Mouse (Mus musculus) hindbrain, postnatal 0 days (tissue): ENCODE results near the gene C2cd4d. TPM values are rescaled to one million over a fixed set of nuclear protein-coding genes. Genes with fewer than 3 reads are reported as not detected.
A peak's percentile ranks its signal among the peaks of the same experiment; 100 is the strongest.

Experiments
- ATAC-seq: fragments of 200-750 bp; cut with Nextera tagmentation; 2 replicates; pipeline ENCODE4 v1.8.0; 2017; ENCODE audit warnings: mild to moderate bottlenecking, moderate TSS enrichment, moderate library complexity
- DNase-seq: peaks from one replicate; pipeline ENCODE4 v3.0.0-alpha.2; 2015; ENCODE audit warnings: low spot score
- H3K27ac ChIP-seq: fragments of 300-500 bp; sonication (generic); 2 replicates; pipeline ENCODE4 v1.5.1; 2014; ENCODE audit warnings: mild to moderate bottlenecking
- H3K27me3 ChIP-seq: fragments of 300-500 bp; sonication (generic); 2 replicates; pipeline ENCODE4 v1.6.1; 2014; ENCODE audit warnings: low read length, mixed read lengths; ENCODE audit not compliant: insufficient read depth
- H3K36me3 ChIP-seq: fragments of 300-500 bp; sonication (generic); 2 replicates; pipeline ENCODE4 v1.6.1; 2014; ENCODE audit warnings: low read length, mixed read lengths; ENCODE audit not compliant: insufficient read depth
- H3K4me1 ChIP-seq: fragments of 300-500 bp; sonication (generic); 2 replicates; pipeline ENCODE4 v1.6.1; 2014; ENCODE audit warnings: antibody characterized with exemption, low read length, mixed read lengths; ENCODE audit not compliant: insufficient read depth
- H3K4me2 ChIP-seq: fragments of 300-500 bp; sonication (generic); 2 replicates; pipeline ENCODE4 v1.6.1; 2014; ENCODE audit warnings: low read depth, mild to moderate bottlenecking, low read length, moderate library complexity, mixed read lengths
- H3K4me3 ChIP-seq: fragments of 300-500 bp; sonication (generic); 2 replicates; pipeline ENCODE4 v1.5.1; 2014; ENCODE audit warnings: low read length
- H3K9ac ChIP-seq: fragments of 300-500 bp; sonication (generic); replicated peaks from 2 replicates; pipeline ENCODE4 v1.6.1; 2014; ENCODE audit warnings: mild to moderate bottlenecking, low read length, moderate library complexity, mixed read lengths
- H3K9me3 ChIP-seq: fragments of 300-500 bp; sonication (generic); 2 replicates; pipeline ENCODE4 v1.6.1; 2016; ENCODE audit warnings: low read length, mixed read lengths
- CTCF ChIP-seq: IDR thresholded peaks from 2 replicates; pipeline ENCODE4 v1.5.1; 2016; ENCODE audit warnings: antibody characterized with exemption, control low read depth, low read depth
- WGBS: fragments of 180-500 bp; shearing (Covaris S2); extraction: QIAGEN DNeasy Blood & Tissue Kit; methylation state at CpG from one replicate; pipeline ENCODE4 v1.1.7; 2014; 5-methylcytosine and 5-hydroxymethylcytosine counted together
- polyA plus RNA-seq: library from polyadenylated mRNA; unstranded; fragments of >200 nt; fragmentation: Nextera tagmentation; extraction: Ambion mirVana; gene quantifications from 2 replicates; pipeline ENCODE4 v1.2.1, GENCODE M21; 2015
- total RNA-seq: library from RNA; depleted of rRNA; stranded (reverse); fragments of >200 nt; gene quantifications from 2 replicates; pipeline ENCODE4 v1.2.3, GENCODE M21; 2014

The C2cd4d gene
- total and polyA plus RNA-seq, 2 experiments from 2014 or later, result 1.3 to 1.8 TPM

GRCm38 (mm10) chr3:94368631-94369030, 6.4 kb downstream of the C2cd4d start:
- DNase-seq (no peak), ATAC-seq (no peak)
- Histone ChIP-seq H3K4me2 (no peak overlapping the region), H3K36me3 (no peaks in the 10 kb centered on the region), H3K9ac (no peak overlapping the region), H3K27me3 (no peaks in the 10 kb centered on the region), H3K27ac (no peak overlapping the region), H3K4me1 (peaks cover 10% of the 10 kb centered on the region; the same call in 1 of the 2 replicates), H3K4me3 (no peak overlapping the region), H3K9me3 (no peaks in the 10 kb centered on the region)
- TF ChIP-seq CTCF, result no peak
- 73% methylated on average over 6 of the region's 6 CpGs for WGBS

- ATAC-seq, result no peak
- Histone ChIP-seq H3K36me3 (no peaks in the 10 kb centered on the region), H3K9ac (no peak overlapping the region), H3K27ac (no peak overlapping the region), H3K4me2 (no peak overlapping the region), H3K4me3 (no peak overlapping the region), H3K9me3 (no peaks in the 10 kb centered on the region), H3K4me1 (peaks cover 12% of the 10 kb centered on the region; the same call in 1 of the 2 replicates), H3K27me3 (no peaks in the 10 kb centered on the region)
- DNase-seq, result no peak
- 54% methylated on average over 2 of the region's 2 CpGs for whole genome bisulfite sequencing
- no peak for TF ChIP-seq CTCF
These were observed 7.5 kb downstream of the C2cd4d start for GRCm38 (mm10) chr3:94369709-94370108.

GRCm38 (mm10) chr3:94371637-94372036, 9.4 kb downstream of the C2cd4d start:
- no peaks in the 10 kb centered on the region for H3K36me3 ChIP-seq
- 10% methylated on average over 11 of the region's 11 CpGs for WGBS
- no peaks in the 10 kb centered on the region for H3K9me3 ChIP-seq
- ATAC-seq (peak; percentile 59), DNase-seq (peak; percentile 88)
- peak overlapping the region; percentile 16 for H3K4me3 ChIP-seq
- TF ChIP-seq CTCF, result no peak
- peak overlapping the region; percentile 43 for H3K4me2 ChIP-seq
- H3K4me1 ChIP-seq, result peaks cover 12% of the 10 kb centered on the region; the same call in 1 of the 2 replicates
- no peaks in the 10 kb centered on the region for H3K27me3 ChIP-seq
- H3K9ac ChIP-seq, result 0 out of 2 replicates have a peak overlapping the region, but pooled peaks have one; percentile 21
- H3K27ac ChIP-seq, result no peak overlapping the region; the same call in 1 of the 2 replicates

GRCm38 (mm10) chr3:94372038-94372437, 9.8 kb downstream of the C2cd4d start:
- no peak for TF ChIP-seq CTCF
- 0 out of 2 replicates have a peak overlapping the region, but pooled peaks have one; percentile 21 for H3K9ac ChIP-seq
- H3K27ac ChIP-seq, result no peak overlapping the region
- no peaks in the 10 kb centered on the region for H3K36me3 ChIP-seq
- DNase-seq (no peak), ATAC-seq (peak; percentile 7; the same call in 1 of the 2 replicates)
- peak overlapping the region; percentile 16; the same call in 1 of the 2 replicates for H3K4me3 ChIP-seq
- peaks cover 12% of the 10 kb centered on the region; the same call in 1 of the 2 replicates for H3K4me1 ChIP-seq
- no peaks in the 10 kb centered on the region for H3K27me3 ChIP-seq
- peak overlapping the region; percentile 43 for H3K4me2 ChIP-seq
- 0% methylated on average over 3 of the region's 3 CpGs for WGBS
- no peaks in the 10 kb centered on the region for H3K9me3 ChIP-seq

GRCm38 (mm10) chr3:94372641-94373040, 10.4 kb downstream of the C2cd4d start, which contains the start of gene Rorc:
TSS of gene Rorc (plus strand) at chr3:94372794.
- DNase-seq, result no peak
- TF ChIP-seq CTCF, result no peak
- WGBS, result 18% methylated on average over 5 of the region's 5 CpGs
- no peaks in the 10 kb centered on the region for H3K27me3 ChIP-seq
- H3K27ac ChIP-seq, result peak within 1 kb of the TSS; percentile 26; the same call in 1 of the 2 replicates
- H3K9ac ChIP-seq, result 0 out of 2 replicates have a peak within 1 kb of the TSS, but pooled peaks have one; percentile 21
- H3K4me3 ChIP-seq, result peak within 1 kb of the TSS; percentile 16
- H3K9me3 ChIP-seq, result no peaks in the 10 kb centered on the region
- H3K4me2 ChIP-seq, result peak within 1 kb of the TSS; percentile 43
- no peak for ATAC-seq
- H3K4me1 ChIP-seq, result peaks cover 12% of the 10 kb centered on the region; the same call in 1 of the 2 replicates
- H3K36me3 ChIP-seq, result no peaks in the 10 kb centered on the region

- H3K4me1 ChIP-seq, result peaks cover 12% of the 10 kb centered on the region; the same call in 1 of the 2 replicates
- ATAC-seq (peak; percentile 18; the same call in 1 of the 2 replicates), DNase-seq (no peak)
- under 1% methylated on average over 10 of the region's 10 CpGs for WGBS
- 0 out of 2 replicates have a peak overlapping the region, but pooled peaks have one; percentile 26 for H3K27ac ChIP-seq
- no peaks in the 10 kb centered on the region for H3K9me3 ChIP-seq
- no peak for TF ChIP-seq CTCF
- H3K4me3 ChIP-seq, result peak overlapping the region; percentile 13
- no peaks in the 10 kb centered on the region for H3K36me3 ChIP-seq
- H3K4me2 ChIP-seq, result peak overlapping the region; percentile 42
- H3K27me3 ChIP-seq, result no peaks in the 10 kb centered on the region
- H3K9ac ChIP-seq, result no peak overlapping the region
These were observed 10.9 kb downstream of the C2cd4d start for GRCm38 (mm10) chr3:94373090-94373489.

GRCm38 (mm10) chr3:94373597-94374011, 11.4 kb downstream of the C2cd4d start:
- peak; percentile 65 for DNase-seq

More at GRCm38 (mm10) chr3:94373597-94374011, 11.4 kb downstream of the C2cd4d start:
- TF ChIP-seq CTCF, result no peak
- Histone ChIP-seq H3K9me3 (no peaks in the 10 kb centered on the region), H3K27ac (peak overlapping the region; percentile 38; the same call in 1 of the 2 replicates), H3K27me3 (no peaks in the 10 kb centered on the region), H3K4me1 (peaks cover 12% of the 10 kb centered on the region; the same call in 1 of the 2 replicates), H3K9ac (no peak overlapping the region), H3K36me3 (no peaks in the 10 kb centered on the region), H3K4me2 (peak overlapping the region; percentile 42), H3K4me3 (peak overlapping the region; percentile 13)
- ATAC-seq, result peak; percentile 63
- 0% methylated on average over 5 of the region's 5 CpGs for WGBS
